Mouse (Mus musculus): ENCODE data around the gene Ssc4d. TPM values are rescaled to one million over a fixed set of nuclear protein-coding genes. Genes with fewer than 3 reads are reported as not detected.
A peak's percentile ranks its signal among the peaks of the same experiment; 100 is the strongest.

Gene Ssc4d
- polyA plus RNA-seq, 1 experiment from 2014 or later = 2.5 TPM

DNA sequence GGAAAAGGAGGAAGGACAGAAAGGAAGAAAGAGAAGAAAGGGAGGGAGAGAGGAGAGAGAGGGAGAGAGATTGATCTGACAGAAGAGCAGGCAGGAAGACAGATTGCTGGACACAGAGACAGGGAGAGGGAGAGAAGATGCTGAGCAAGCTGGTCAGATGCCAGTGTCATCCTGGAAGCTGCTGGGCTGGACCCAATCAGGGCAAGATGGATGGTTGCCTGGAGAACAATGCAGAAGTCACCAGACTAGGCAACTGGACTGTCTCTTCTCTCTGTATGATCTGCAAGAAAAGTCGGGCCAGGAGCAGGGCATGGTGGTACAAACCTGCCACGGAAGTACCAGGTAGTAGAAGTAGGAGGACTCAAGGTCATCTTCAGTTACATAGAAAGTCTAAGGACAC lies 21.5 kb downstream of the Ssc4d start:
- H3K9me3 ChIP-seq (ENCODE audit: low read length) = no peaks in the 10 kb centered on the region
- TF ChIP-seq CTCF (IDR thresholded peaks at IDR 0.05) (no peak), EP300 (IDR thresholded peaks at IDR 0.05) (no peak)
- no peak overlapping the region for H3K9ac ChIP-seq (replicated peaks; ENCODE audit: low read depth)
- H3K27ac ChIP-seq (ENCODE audit: low read length) = no peak overlapping the region
- no peaks in the 10 kb centered on the region for H3K27me3 ChIP-seq (replicated peaks; ENCODE audit: insufficient read depth, low read length)
- H3K4me2 ChIP-seq (replicated peaks; ENCODE audit: low read depth, low read length) = no peak overlapping the region
- DNase-seq (ENCODE audit: low spot score) (no peak), ATAC-seq (no peak)
- H3K4me3 ChIP-seq (ENCODE audit: low read depth, low read length) = no peak overlapping the region
- H3K4me1 ChIP-seq (ENCODE audit: insufficient read depth, low read depth, low read length) = no peaks in the 10 kb centered on the region
- H3K36me3 ChIP-seq (ENCODE audit: insufficient read depth, low read length) = no peaks in the 10 kb centered on the region
- 82% methylated on average over 2 of the region's 2 CpGs for WGBS

DNA sequence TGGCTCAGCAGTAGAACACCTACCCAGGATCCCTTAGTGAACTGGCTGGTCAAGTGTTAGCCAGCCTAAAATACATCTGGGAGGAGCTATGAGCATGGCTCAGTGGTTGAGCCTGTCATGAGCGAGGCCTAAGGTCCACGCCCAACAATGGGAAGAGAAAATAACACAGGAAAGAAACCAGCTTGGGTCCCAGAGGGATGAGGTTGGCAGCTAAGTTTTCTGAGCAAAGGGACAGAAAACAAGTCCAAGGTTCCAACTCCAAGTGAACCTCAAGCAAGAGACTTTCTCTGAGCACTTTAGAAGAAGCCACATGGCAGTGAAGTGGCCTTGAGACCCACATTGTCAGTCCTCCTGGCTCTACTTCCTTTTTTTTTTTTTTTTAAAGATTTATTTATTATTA lies 22.7 kb downstream of the Ssc4d start:
- no peak for TF ChIP-seq EP300 (IDR thresholded peaks at IDR 0.05)
- TF ChIP-seq CTCF (IDR thresholded peaks at IDR 0.05) = no peak
- ATAC-seq (no peak), DNase-seq (ENCODE audit: low spot score) (no peak)
- Histone ChIP-seq H3K4me2 (replicated peaks; ENCODE audit: low read depth, low read length) (no peak overlapping the region), H3K9ac (replicated peaks; ENCODE audit: low read depth) (no peak overlapping the region), H3K36me3 (ENCODE audit: insufficient read depth, low read length) (no peaks in the 10 kb centered on the region), H3K27ac (ENCODE audit: low read length) (no peak overlapping the region), H3K9me3 (ENCODE audit: low read length) (no peaks in the 10 kb centered on the region), H3K4me1 (ENCODE audit: insufficient read depth, low read depth, low read length) (no peaks in the 10 kb centered on the region), H3K27me3 (replicated peaks; ENCODE audit: insufficient read depth, low read length) (no peaks in the 10 kb centered on the region), H3K4me3 (ENCODE audit: low read depth, low read length) (no peak overlapping the region)
- WGBS = 87% methylated on average over 2 of the region's 2 CpGs

DNA sequence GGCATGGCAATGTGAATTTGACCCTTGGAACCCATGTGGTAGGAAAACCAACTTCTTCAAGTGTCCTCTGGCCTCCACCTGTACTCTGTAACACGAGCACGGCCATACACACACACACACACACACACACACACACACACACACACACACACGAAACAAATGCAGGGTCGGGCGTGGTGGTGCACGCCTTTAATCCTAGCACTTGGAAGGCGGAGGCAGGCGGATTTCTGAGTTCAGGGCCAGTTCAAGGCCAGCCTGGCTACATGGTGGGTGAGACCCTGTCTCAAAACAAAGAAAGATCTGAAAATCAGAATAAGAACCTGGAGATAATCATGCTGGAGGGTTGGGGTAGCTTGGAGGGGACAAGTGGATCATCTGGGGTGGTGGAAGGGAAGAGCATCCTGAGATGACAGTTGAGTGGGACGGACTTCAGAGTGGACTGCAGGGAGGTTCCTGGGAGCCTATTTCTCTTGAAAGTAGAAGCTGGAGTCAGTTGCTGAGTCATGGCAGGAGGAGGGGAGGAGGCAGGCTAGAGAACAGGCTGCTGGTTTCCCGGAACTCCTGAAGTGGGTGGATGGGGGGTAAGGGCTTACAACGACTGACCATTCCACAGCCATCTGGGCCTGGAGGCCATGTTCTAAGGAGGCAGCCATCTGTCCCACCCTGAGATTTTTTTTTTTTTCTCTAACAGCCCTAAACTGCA lies 23.5 kb downstream of the Ssc4d start:
- Histone ChIP-seq H3K9ac (replicated peaks; ENCODE audit: low read depth) (no peak overlapping the region), H3K27ac (ENCODE audit: low read length) (no peak overlapping the region), H3K36me3 (ENCODE audit: insufficient read depth, low read length) (no peaks in the 10 kb centered on the region), H3K4me3 (ENCODE audit: low read depth, low read length) (no peak overlapping the region), H3K4me2 (replicated peaks; ENCODE audit: low read depth, low read length) (no peak overlapping the region), H3K4me1 (ENCODE audit: insufficient read depth, low read depth, low read length) (no peaks in the 10 kb centered on the region; the same call in 1 of the 2 replicates), H3K27me3 (replicated peaks; ENCODE audit: insufficient read depth, low read length) (no peaks in the 10 kb centered on the region), H3K9me3 (ENCODE audit: low read length) (no peaks in the 10 kb centered on the region)
- ATAC-seq (peak; percentile 43), DNase-seq (ENCODE audit: low spot score) (peak; percentile 48)
- WGBS = 76% methylated on average over 11 of the region's 11 CpGs
- TF ChIP-seq CTCF (IDR thresholded peaks at IDR 0.05) = no peak
- TF ChIP-seq EP300 (IDR thresholded peaks at IDR 0.05) = no peak

DNA sequence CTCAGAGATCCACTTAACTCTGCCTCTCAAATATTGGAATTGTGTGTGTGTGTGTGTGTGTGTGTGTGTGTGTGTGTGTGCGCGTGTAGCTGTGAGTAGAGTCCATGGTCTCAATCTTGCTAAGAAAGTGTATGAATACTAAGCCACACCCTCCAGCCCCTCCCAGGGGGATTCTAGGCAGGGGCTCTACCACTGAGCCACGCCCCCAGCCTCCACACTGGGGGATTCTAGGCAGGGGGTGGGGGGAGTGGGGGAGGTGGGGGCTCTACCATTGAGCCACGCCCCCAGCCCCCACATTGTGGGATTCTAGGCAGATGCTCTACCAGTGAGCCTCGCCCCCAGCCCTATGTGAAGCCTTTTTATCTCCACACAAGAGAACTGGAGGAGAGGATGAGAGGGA lies 27.7 kb downstream of the Ssc4d start:
- Histone ChIP-seq H3K4me2 (replicated peaks; ENCODE audit: low read depth, low read length) (no peak overlapping the region), H3K4me1 (ENCODE audit: insufficient read depth, low read depth, low read length) (no peaks in the 10 kb centered on the region; the same call in 1 of the 2 replicates), H3K9me3 (ENCODE audit: low read length) (no peaks in the 10 kb centered on the region), H3K9ac (replicated peaks; ENCODE audit: low read depth) (no peak overlapping the region), H3K4me3 (ENCODE audit: low read depth, low read length) (no peak overlapping the region), H3K27ac (ENCODE audit: low read length) (no peak overlapping the region), H3K36me3 (ENCODE audit: insufficient read depth, low read length) (no peaks in the 10 kb centered on the region), H3K27me3 (replicated peaks; ENCODE audit: insufficient read depth, low read length) (no peaks in the 10 kb centered on the region)
- DNase-seq (ENCODE audit: low spot score) (no peak), ATAC-seq (0 out of 2 replicates have a peak, but pooled peaks have one; percentile 4)
- TF ChIP-seq CTCF (IDR thresholded peaks at IDR 0.05) (no peak), EP300 (IDR thresholded peaks at IDR 0.05) (no peak)
- WGBS = 66% methylated on average over 4 of the region's 5 CpGs

DNA sequence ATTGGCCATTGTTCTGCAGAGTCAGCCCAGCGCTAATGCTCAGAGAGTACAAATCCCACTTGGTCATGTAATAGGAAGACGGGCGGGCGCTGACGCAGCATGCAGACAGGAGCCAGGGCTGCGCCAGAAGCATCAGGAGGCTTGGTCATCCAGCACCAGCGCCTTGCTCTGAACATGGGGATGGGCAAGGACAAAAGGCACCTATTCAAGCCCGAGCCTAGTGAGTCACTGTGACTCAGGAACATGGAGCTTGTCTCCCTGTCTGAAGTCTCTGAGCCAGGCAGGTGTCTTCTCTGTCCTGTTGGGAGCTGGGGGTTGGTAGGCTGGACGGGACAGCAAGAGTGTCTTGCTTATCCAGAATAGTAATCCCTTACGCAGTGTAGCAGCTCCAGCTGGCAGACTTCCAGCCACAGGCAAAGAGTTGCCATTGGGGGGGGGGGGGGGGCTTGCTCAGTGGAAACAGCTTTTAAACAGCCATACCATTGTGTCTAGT lies 28.4 kb downstream of the Ssc4d start:
- no peak for TF ChIP-seq CTCF (IDR thresholded peaks at IDR 0.05)
- H3K27ac ChIP-seq (ENCODE audit: low read length) = no peak overlapping the region
- no peaks in the 10 kb centered on the region for H3K27me3 ChIP-seq (replicated peaks; ENCODE audit: insufficient read depth, low read length)
- ATAC-seq = peak; percentile 38
- DNase-seq (ENCODE audit: low spot score) = no peak
- H3K4me2 ChIP-seq (replicated peaks; ENCODE audit: low read depth, low read length) = no peak overlapping the region
- H3K4me1 ChIP-seq (ENCODE audit: insufficient read depth, low read depth, low read length) = no peaks in the 10 kb centered on the region; the same call in 1 of the 2 replicates
- WGBS = 38% methylated on average over 10 of the region's 10 CpGs
- no peaks in the 10 kb centered on the region for H3K9me3 ChIP-seq (ENCODE audit: low read length)
- H3K4me3 ChIP-seq (ENCODE audit: low read depth, low read length) = no peak overlapping the region
- no peak overlapping the region for H3K9ac ChIP-seq (replicated peaks; ENCODE audit: low read depth)
- H3K36me3 ChIP-seq (ENCODE audit: insufficient read depth, low read length) = no peaks in the 10 kb centered on the region

DNA sequence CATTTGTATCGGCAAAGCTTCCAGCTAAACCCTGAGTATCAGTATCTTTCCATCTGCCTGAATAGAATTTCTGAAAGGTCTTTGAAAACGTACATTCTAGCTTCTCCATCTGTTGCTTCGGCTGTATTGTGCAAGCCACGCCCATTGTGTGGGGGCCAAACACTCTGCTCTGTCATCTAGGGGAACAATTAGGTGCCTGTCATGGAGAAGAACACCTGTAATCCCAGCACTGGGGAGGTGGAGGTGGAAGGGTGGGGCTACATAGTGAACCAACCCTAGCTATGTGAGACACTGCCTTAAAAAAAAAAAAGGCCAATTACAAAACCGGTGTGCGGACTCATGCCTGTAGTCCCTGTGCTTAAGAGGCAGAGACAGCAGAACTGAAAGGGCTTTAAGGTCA lies 31.6 kb downstream of the Ssc4d start:
- no peaks in the 10 kb centered on the region for H3K9me3 ChIP-seq (ENCODE audit: low read length)
- H3K27ac ChIP-seq (ENCODE audit: low read length) = no peak overlapping the region
- H3K36me3 ChIP-seq (ENCODE audit: insufficient read depth, low read length) = no peaks in the 10 kb centered on the region
- TF ChIP-seq CTCF (IDR thresholded peaks at IDR 0.05) = no peak
- no peak for TF ChIP-seq EP300 (IDR thresholded peaks at IDR 0.05)
- no peak for DNase-seq (ENCODE audit: low spot score)
- H3K4me2 ChIP-seq (replicated peaks; ENCODE audit: low read depth, low read length) = no peak overlapping the region
- ATAC-seq = no peak
- no peak overlapping the region for H3K4me3 ChIP-seq (ENCODE audit: low read depth, low read length)
- WGBS = 68% methylated on average over 6 of the region's 6 CpGs
- no peak overlapping the region for H3K9ac ChIP-seq (replicated peaks; ENCODE audit: low read depth)
- no peaks in the 10 kb centered on the region for H3K27me3 ChIP-seq (replicated peaks; ENCODE audit: insufficient read depth, low read length)
- H3K4me1 ChIP-seq (ENCODE audit: insufficient read depth, low read depth, low read length) = no peaks in the 10 kb centered on the region; the same call in 1 of the 2 replicates
